Mouse (Mus musculus): ENCODE measurements around the gene Adgrf4. TPM values are rescaled to one million over a fixed set of nuclear protein-coding genes. Genes with fewer than 3 reads are reported as not detected.

Gene Adgrf4
- polyA plus RNA-seq, 1 experiment from 2014 or later, result not detected

DNA sequence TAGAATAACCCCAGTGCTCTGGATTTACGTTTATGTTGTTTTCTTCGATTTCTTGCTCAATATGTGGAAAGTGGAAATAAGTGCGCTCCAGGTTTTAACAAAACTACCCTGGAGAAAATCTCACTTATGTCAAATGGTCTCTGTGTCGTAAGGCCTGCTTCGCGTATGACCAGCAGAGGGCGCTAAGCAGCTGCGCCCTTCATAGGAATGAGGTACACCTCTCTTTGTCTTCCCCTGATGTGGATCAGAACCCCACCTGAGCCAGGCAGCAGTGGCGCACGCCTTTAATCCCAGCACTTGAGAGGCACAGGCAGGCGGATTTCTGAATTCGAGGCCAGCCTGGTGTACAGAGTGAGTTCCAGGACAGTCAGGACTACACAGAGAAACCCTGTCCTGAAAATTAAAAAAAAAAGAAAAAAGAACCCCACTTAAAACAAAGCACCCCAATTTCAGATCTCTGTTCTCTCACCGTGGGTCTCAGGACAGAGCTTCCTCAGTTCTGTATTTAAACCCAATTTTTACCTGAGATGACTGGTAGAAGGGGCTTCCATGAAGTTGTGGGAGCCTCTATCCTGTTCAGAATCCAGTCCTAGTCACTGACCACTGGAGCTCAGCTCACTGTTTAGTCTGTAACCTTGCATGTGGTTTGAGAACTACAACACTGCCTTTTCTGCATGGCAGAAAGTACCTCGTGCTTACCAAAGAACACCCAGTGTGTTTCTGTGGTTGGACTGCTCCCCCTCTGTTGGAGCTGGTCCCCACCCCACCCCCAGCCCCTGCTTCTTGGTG lies 33.3 kb downstream of the Adgrf4 start:
- no peak overlapping the region for H3K27ac ChIP-seq (ENCODE audit: low read depth, low read length)
- DNase-seq (ENCODE audit: low spot score, missing footprints) (peak; percentile 95), ATAC-seq (ENCODE audit: low FRiP score) (peak; percentile 92)
- no peaks in the 10 kb centered on the region for H3K36me3 ChIP-seq (ENCODE audit: control insufficient read depth, insufficient read depth, low read length)
- H3K9me3 ChIP-seq (ENCODE audit: control insufficient read depth, low read length), result no peaks in the 10 kb centered on the region
- no peak overlapping the region for H3K4me3 ChIP-seq (ENCODE audit: low read depth, low read length)
- H3K4me2 ChIP-seq, result no peak overlapping the region
- WGBS, result 22% methylated on average over 14 of the region's 14 CpGs
- H3K27me3 ChIP-seq (ENCODE audit: control insufficient read depth, insufficient read depth, low read length), result no peaks in the 10 kb centered on the region
- H3K9ac ChIP-seq (ENCODE audit: low read length), result no peak overlapping the region
- H3K4me1 ChIP-seq (ENCODE audit: control insufficient read depth, insufficient read depth, low read length), result no peaks in the 10 kb centered on the region

DNA sequence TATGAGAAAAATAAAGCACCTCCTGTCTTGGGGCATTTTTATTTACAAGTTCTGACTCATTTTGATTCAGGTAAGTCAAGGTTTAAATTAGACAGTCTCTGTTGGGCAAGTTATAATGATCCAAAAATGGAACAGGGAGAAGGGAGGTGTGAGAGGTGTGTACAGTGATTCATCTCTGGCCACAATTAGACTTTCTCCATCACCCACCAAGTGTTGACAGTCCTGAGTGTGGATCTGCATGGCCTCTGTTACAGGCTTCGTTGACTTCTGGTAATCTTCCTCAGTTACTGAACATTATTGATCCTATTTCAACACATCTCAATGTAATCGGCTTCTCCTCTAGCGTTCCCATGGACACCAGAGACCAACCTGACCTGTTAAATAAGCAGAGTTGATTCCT lies 48.7 kb downstream of the Adgrf4 start:
- WGBS, result 84% methylated on average over 3 of the region's 3 CpGs
- Histone ChIP-seq H3K4me1 (ENCODE audit: control insufficient read depth, insufficient read depth, low read length) (no peaks in the 10 kb centered on the region), H3K9ac (ENCODE audit: low read length) (no peak overlapping the region)

DNA sequence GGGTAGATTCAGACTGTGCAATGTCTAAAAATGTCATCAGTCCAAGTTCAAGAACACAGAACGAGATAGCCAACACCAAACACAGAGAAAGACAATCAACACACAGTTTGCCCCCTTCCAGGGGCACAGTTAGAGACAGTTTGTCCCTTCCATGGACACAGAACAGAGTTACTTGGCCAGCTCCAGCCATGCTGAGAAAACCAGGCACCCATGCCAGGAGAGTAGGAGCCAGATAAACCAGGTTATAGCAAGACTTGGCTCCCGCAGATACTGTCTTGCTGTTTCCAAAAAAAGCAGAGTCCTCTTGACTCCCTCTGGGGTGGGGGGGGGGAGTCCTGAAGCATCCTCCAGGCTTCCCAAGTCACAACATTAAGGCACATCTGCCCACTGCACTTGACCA lies 61.9 kb downstream of the Adgrf4 start:
- H3K27ac ChIP-seq (ENCODE audit: low read depth, low read length), result no peak overlapping the region
- H3K36me3 ChIP-seq (ENCODE audit: control insufficient read depth, insufficient read depth, low read length), result no peaks in the 10 kb centered on the region
- H3K9ac ChIP-seq (ENCODE audit: low read length), result no peak overlapping the region
- ATAC-seq (ENCODE audit: low FRiP score) (no peak), DNase-seq (ENCODE audit: low spot score, missing footprints) (no peak)
- H3K27me3 ChIP-seq (ENCODE audit: control insufficient read depth, insufficient read depth, low read length), result no peaks in the 10 kb centered on the region
- H3K4me3 ChIP-seq (ENCODE audit: low read depth, low read length), result no peak overlapping the region
- H3K9me3 ChIP-seq (ENCODE audit: control insufficient read depth, low read length), result no peaks in the 10 kb centered on the region
- no peak overlapping the region for H3K4me2 ChIP-seq
- no peaks in the 10 kb centered on the region for H3K4me1 ChIP-seq (ENCODE audit: control insufficient read depth, insufficient read depth, low read length)
- WGBS, result 94% methylated on average over 2 of the region's 2 CpGs

More for the DNA sequence above, 48.7 kb downstream of the Adgrf4 start:
- H3K9me3 ChIP-seq (ENCODE audit: control insufficient read depth, low read length), result no peaks in the 10 kb centered on the region
- no peak for ATAC-seq (ENCODE audit: low FRiP score)
- no peak overlapping the region for H3K27ac ChIP-seq (ENCODE audit: low read depth, low read length)
- no peak overlapping the region for H3K4me3 ChIP-seq (ENCODE audit: low read depth, low read length)
- DNase-seq (ENCODE audit: low spot score, missing footprints), result no peak
- no peaks in the 10 kb centered on the region for H3K36me3 ChIP-seq (ENCODE audit: control insufficient read depth, insufficient read depth, low read length)
- H3K27me3 ChIP-seq (ENCODE audit: control insufficient read depth, insufficient read depth, low read length), result no peaks in the 10 kb centered on the region
- H3K4me2 ChIP-seq, result no peak overlapping the region

DNA sequence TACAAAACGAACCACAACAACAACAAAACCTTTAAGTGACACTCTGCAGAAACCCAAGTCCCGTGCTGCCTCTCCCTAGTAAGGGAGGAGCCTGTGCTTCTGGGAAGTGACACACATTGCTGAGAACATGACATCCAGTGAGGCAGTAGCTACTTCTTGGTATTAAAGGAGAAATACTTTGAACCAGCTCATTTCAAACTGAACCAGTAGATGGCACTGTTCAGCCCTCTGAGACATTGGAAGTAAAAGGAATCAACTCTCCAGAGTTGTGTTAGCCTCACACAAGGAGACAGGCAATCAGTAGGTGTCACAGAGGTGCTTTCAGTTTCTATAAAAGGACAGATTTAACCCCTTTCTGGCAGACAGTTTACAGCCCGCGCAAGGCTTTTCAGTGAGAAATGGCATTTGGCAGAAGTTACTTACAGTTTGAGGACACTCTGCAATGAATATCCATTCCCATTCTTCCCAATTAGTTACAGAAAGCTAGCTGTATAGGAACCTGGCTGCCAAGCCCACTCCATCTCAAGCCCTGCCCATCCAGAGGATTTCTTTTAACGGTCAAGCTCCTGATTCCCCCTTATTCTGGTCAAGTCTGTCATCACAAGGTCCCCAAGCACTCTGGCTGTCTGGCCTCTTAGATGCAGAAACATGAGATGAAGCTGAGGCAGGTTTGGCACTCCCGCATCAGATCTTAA lies 78.9 kb downstream of the Adgrf4 start:
- Histone ChIP-seq H3K4me2 (no peak overlapping the region), H3K4me1 (ENCODE audit: control insufficient read depth, insufficient read depth, low read length) (peaks cover 7% of the 10 kb centered on the region; the same call in 1 of the 2 replicates), H3K27me3 (ENCODE audit: control insufficient read depth, insufficient read depth, low read length) (no peaks in the 10 kb centered on the region), H3K9me3 (ENCODE audit: control insufficient read depth, low read length) (no peaks in the 10 kb centered on the region), H3K27ac (ENCODE audit: low read depth, low read length) (no peak overlapping the region), H3K36me3 (ENCODE audit: control insufficient read depth, insufficient read depth, low read length) (no peaks in the 10 kb centered on the region), H3K9ac (ENCODE audit: low read length) (no peak overlapping the region), H3K4me3 (ENCODE audit: low read depth, low read length) (no peak overlapping the region)
- WGBS, result 34% methylated on average over 6 of the region's 6 CpGs
- DNase-seq (ENCODE audit: low spot score, missing footprints) (peak; percentile 94), ATAC-seq (ENCODE audit: low FRiP score) (peak; percentile 57)

DNA sequence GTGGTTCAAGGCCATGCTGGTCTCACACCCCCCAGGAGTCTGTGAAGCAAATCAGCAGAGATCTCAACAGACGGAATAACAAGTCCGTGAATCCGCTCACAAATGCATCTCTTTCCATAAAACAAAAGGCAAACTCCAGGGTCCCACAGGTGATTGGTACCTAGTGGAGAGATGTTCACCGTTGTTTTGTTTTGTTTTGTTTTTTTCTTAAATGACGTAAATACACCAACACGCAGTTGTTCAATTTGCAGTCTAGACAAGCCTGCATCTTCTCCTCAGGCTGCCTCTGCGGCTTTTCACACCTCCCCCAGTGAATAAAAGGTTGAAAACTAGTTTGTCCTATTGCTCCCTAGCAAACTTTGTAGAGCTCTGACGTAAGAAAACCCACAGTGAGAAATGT lies 80.8 kb downstream of the Adgrf4 start, which contains the start of gene Opn5:
Opn5 (minus strand) TSS at position 101 of the 400 bp plus-strand sequence.
- WGBS, result 89% methylated on average over 8 of the region's 8 CpGs
- Histone ChIP-seq H3K4me2 (no peak within 1 kb of the TSS), H3K27me3 (ENCODE audit: control insufficient read depth, insufficient read depth, low read length) (no peaks in the 10 kb centered on the region), H3K9me3 (ENCODE audit: control insufficient read depth, low read length) (no peaks in the 10 kb centered on the region), H3K27ac (ENCODE audit: low read depth, low read length) (no peak within 1 kb of the TSS), H3K9ac (ENCODE audit: low read length) (no peak within 1 kb of the TSS), H3K4me1 (ENCODE audit: control insufficient read depth, insufficient read depth, low read length) (peaks cover 9% of the 10 kb centered on the region; the same call in 1 of the 2 replicates), H3K36me3 (ENCODE audit: control insufficient read depth, insufficient read depth, low read length) (no peaks in the 10 kb centered on the region), H3K4me3 (ENCODE audit: low read depth, low read length) (no peak within 1 kb of the TSS)
- DNase-seq (ENCODE audit: low spot score, missing footprints) (no peak), ATAC-seq (ENCODE audit: low FRiP score) (no peak)

DNA sequence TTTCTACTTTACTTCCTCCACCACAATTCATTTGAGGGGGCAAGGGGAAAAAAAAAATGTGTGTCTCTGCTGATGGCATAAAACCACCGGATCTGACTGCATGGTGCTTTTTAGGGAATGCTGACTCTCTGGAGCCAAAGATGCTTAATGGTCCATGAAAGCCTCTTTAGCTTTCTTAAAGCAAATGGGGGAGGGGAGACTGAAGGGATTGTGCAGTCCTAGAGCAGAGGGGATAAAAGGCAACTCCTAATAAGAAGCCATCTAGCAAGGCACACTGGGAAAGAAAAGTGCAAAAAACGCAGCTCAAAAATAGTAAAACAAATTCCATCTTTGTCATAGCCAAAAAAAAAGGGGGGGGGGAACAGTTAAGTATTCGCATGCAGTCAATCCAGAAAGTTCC lies 83.8 kb downstream of the Adgrf4 start:
- no peaks in the 10 kb centered on the region for H3K27me3 ChIP-seq (ENCODE audit: control insufficient read depth, insufficient read depth, low read length)
- H3K4me1 ChIP-seq (ENCODE audit: control insufficient read depth, insufficient read depth, low read length), result peaks cover 9% of the 10 kb centered on the region; the same call in 1 of the 2 replicates
- no peak overlapping the region for H3K4me2 ChIP-seq
- peak; percentile 88 for DNase-seq (ENCODE audit: low spot score, missing footprints)
- 19% methylated on average over 3 of the region's 3 CpGs for WGBS
- H3K27ac ChIP-seq (ENCODE audit: low read depth, low read length), result no peak overlapping the region
- H3K36me3 ChIP-seq (ENCODE audit: control insufficient read depth, insufficient read depth, low read length), result no peaks in the 10 kb centered on the region
- no peak overlapping the region for H3K4me3 ChIP-seq (ENCODE audit: low read depth, low read length)
- no peak overlapping the region for H3K9ac ChIP-seq (ENCODE audit: low read length)
- H3K9me3 ChIP-seq (ENCODE audit: control insufficient read depth, low read length), result no peaks in the 10 kb centered on the region
- ATAC-seq (ENCODE audit: low FRiP score), result peak; percentile 51; the same call in 1 of the 2 replicates

Other genes with a start within 250 kb of the Adgrf4 start
- 0.14 TPM in 1 of 2 replicates, not detected in the other for gene Opn5, start 80.9 kb downstream of the Adgrf4 start, polyA plus RNA-seq (2014; fragmentation: Nextera tagmentation; extraction: Ambion mirVana)
- 0.08 and 0.10 TPM in 2 replicates for gene Adgrf2, start 49.9 kb upstream of the Adgrf4 start, polyA plus RNA-seq (2014; fragmentation: Nextera tagmentation; extraction: Ambion mirVana)
- gene Cd2ap, start 184.4 kb upstream of the Adgrf4 start, polyA plus RNA-seq (2014; fragmentation: Nextera tagmentation; extraction: Ambion mirVana), result 10.7 and 12.9 TPM in 2 replicates